In genomic region chrX:38166064-38166463, GRCm38 (mm10) we compare ENCODE assay signal across 29 mouse cellular contexts. TPM values are rescaled to one million over a fixed set of nuclear protein-coding genes. Genes with fewer than 3 reads are reported as not detected.
DNase-seq lines count a peak whose midpoint lies in the region; ATAC-seq and TF ChIP-seq lines count a peak whose summit lies in the region.
"Had no signal": no experiment of that assay in that cellular context is flagged by ENCODE, and none has a peak within 500 bp of the region (broad histone marks: within the 10 kb centered on the region; RNA-seq: fewer than 3 reads in every experiment).

No protein-coding gene starts in this region.

- H3K27ac ChIP-seq in testis, adult 2 months (ENCODE audit: control insufficient read depth, insufficient read depth, low read depth, low read length), result no peak overlapping the region
- H3K27ac ChIP-seq: embryonic facial prominence, embryonic 10.5 days; embryonic facial prominence, embryonic 12.5 days; forebrain, embryonic 13.5 days; forebrain, embryonic 15.5 days had no signal

- no peak for ATAC-seq in megakaryocyte progenitor cell, adult 5-6 weeks (replicated peaks; ENCODE audit: poor library complexity)
- ATAC-seq: activated CD4-positive, CD25-positive, alpha-beta regulatory T cell, adult 4 months; CD4-positive, CD25-positive, alpha-beta regulatory T cell, adult 4 months; forebrain, embryonic 13.5 days; forebrain, embryonic 15.5 days; forebrain, postnatal 0 days; Patski had no signal

- no peak for TF ChIP-seq POLR2A in testis, adult 2 months (IDR thresholded peaks at IDR 0.05; ENCODE audit: control insufficient read depth, low read depth, low read length)

- no peaks in the 10 kb centered on the region for H3K36me3 ChIP-seq in testis, adult 2 months (ENCODE audit: control insufficient read depth, insufficient read depth, low read length)
- H3K36me3 ChIP-seq: embryonic facial prominence, embryonic 10.5 days; embryonic facial prominence, embryonic 12.5 days; forebrain, embryonic 15.5 days; G1E had no signal

- peak overlapping the region; percentile 2; the same call in 1 of the 2 replicates for H3K4me3 ChIP-seq in testis, adult 2 months (ENCODE audit: control insufficient read depth, low read depth, low read length)
- H3K4me3 ChIP-seq: embryonic facial prominence, embryonic 10.5 days; embryonic facial prominence, embryonic 12.5 days; forebrain, embryonic 13.5 days; forebrain, embryonic 15.5 days had no signal

- no peak for DNase-seq in testis, postnatal 10 days (ENCODE audit: low spot score)
- peak; percentile 53 for DNase-seq in R1 (ENCODE audit: low read depth, low spot score)
- peak; percentile 22 for DNase-seq in testis, postnatal 14 days (ENCODE audit: low spot score)
- no peak for DNase-seq in embryo, embryonic 10.5 days (ENCODE audit: low spot score)
- DNase-seq: adrenal gland, adult 8-10 months; adrenal gland, postnatal 14 days; adrenal gland, postnatal 36 days; B cell, adult 2 months; cerebellum, adult 11-12 months; cerebellum, adult 2 months; cerebellum, adult 9-10 months; cerebellum, postnatal 10 days; cerebellum, postnatal 25 days; embryo, embryonic 11 days; forebrain, postnatal 0 days had no signal

- no peaks in the 10 kb centered on the region for H3K27me3 ChIP-seq in testis, adult 2 months (ENCODE audit: control insufficient read depth, insufficient read depth, low read length)
- H3K27me3 ChIP-seq: embryonic facial prominence, embryonic 12.5 days; forebrain, embryonic 13.5 days; forebrain, embryonic 15.5 days had no signal

- no peak for TF ChIP-seq CTCF in testis, adult 2 months (IDR thresholded peaks at IDR 0.05; ENCODE audit: control insufficient read depth, insufficient read depth, insufficient replicate concordance, low read depth, low read length)

- H3K4me1 ChIP-seq in testis, adult 2 months (ENCODE audit: control insufficient read depth, insufficient read depth, low read length), result no peaks in the 10 kb centered on the region
- H3K4me1 ChIP-seq: embryonic facial prominence, embryonic 10.5 days; embryonic facial prominence, embryonic 12.5 days; forebrain, embryonic 13.5 days; forebrain, embryonic 15.5 days had no signal

RNA-seq across cellular contexts. Expression of gene Zbtb33, which starts 23.5 kb away (rescaled TPM):
- 1.0 TPM in 2 replicates for polyA plus RNA-seq in testis, adult 2 months (2012; rRNA removed)
- 27.1 and 31.2 TPM in 2 replicates for total RNA-seq in megakaryocyte progenitor cell, adult 5-6 weeks (2015)
- 17.4 and 21.7 TPM in 2 replicates for total RNA-seq in megakaryocyte progenitor cell, adult 5-6 weeks (2017)

RNA-seq across cellular contexts. Expression of gene Rhox13, which starts 45.0 kb away (rescaled TPM):
- polyA plus RNA-seq in testis, adult 2 months (2012; rRNA removed), result 6.0 TPM in 2 replicates
- not detected in 2 replicates for total RNA-seq in megakaryocyte progenitor cell, adult 5-6 weeks (2015)
- total RNA-seq in megakaryocyte progenitor cell, adult 5-6 weeks (2017), result not detected in 2 replicates
- total RNA-seq: adrenal gland, adult 18-20 months; adrenal gland, adult 8-10 months; adrenal gland, postnatal 14 days; adrenal gland, postnatal 36 days; forebrain, postnatal 0 days; G1E had no signal
- polyA plus RNA-seq: activated CD4-positive, CD25-positive, alpha-beta regulatory T cell, adult 4 months; CD4-positive, CD25-positive, alpha-beta regulatory T cell, adult 4 months; cerebellum, adult 2 months; cortical plate, adult 2 months; embryonic facial prominence, embryonic 10.5 days; embryonic facial prominence, embryonic 12.5 days; embryonic facial prominence, embryonic 14.5 days; forebrain, embryonic 11.5 days; forebrain, embryonic 13.5 days; forebrain, embryonic 15.5 days; forebrain, postnatal 0 days; G1E; Patski had no signal

RNA-seq across cellular contexts. Expression of gene Rhox12, which starts 55.4 kb away (rescaled TPM):
- polyA plus RNA-seq in testis, adult 2 months (2012; rRNA removed), result not detected in 2 replicates
- total RNA-seq in megakaryocyte progenitor cell, adult 5-6 weeks (2015), result not detected in 2 replicates
- total RNA-seq in megakaryocyte progenitor cell, adult 5-6 weeks (2017), result not detected in 2 replicates
- total RNA-seq: adrenal gland, adult 18-20 months; adrenal gland, adult 8-10 months; adrenal gland, postnatal 14 days; adrenal gland, postnatal 36 days; forebrain, postnatal 0 days; G1E had no signal
- polyA plus RNA-seq: activated CD4-positive, CD25-positive, alpha-beta regulatory T cell, adult 4 months; CD4-positive, CD25-positive, alpha-beta regulatory T cell, adult 4 months; cerebellum, adult 2 months; cortical plate, adult 2 months; embryonic facial prominence, embryonic 10.5 days; embryonic facial prominence, embryonic 12.5 days; embryonic facial prominence, embryonic 14.5 days; forebrain, embryonic 11.5 days; forebrain, embryonic 13.5 days; forebrain, embryonic 15.5 days; forebrain, postnatal 0 days; G1E; Patski had no signal

Comparison
In these comparisons a context has a peak if more than half of its experiments do, and no peak if none do; other contexts are left out.
1. DNase-seq: peak in R1 (single experiment) and testis, postnatal 14 days (single experiment); none in testis, postnatal 10 days (single experiment) and embryo, embryonic 10.5 days (single experiment).